Mouse (Mus musculus) lung, adult 2 months (tissue): ENCODE results near the gene Ntn1. TPM values are rescaled to one million over a fixed set of nuclear protein-coding genes. Genes with fewer than 3 reads are reported as not detected.

Experiments used
- DNase-seq: peaks from one replicate; pipeline ENCODE4 v3.0.0; 2022
- H3K4me1 ChIP-seq: fragments of 200-500 bp; 2 replicates; pipeline ENCODE4 v1.6.1; 2011; ENCODE audit warnings: low read length; ENCODE audit not compliant: control insufficient read depth, insufficient read depth
- H3K4me3 ChIP-seq: fragments of 200-500 bp; replicated peaks from 2 replicates; pipeline ENCODE3; 2011; ENCODE audit warnings: low read depth, mild to moderate bottlenecking, control low read depth, low read length; ENCODE audit errors: extremely low read depth
- CTCF ChIP-seq: fragments of 200-500 bp; IDR thresholded peaks from 2 replicates; pipeline ENCODE4 v1.5.1; 2011; ENCODE audit warnings: mild to moderate bottlenecking, low read length, control low read depth; ENCODE audit not compliant: insufficient read depth
- POLR2A ChIP-seq: fragments of 200-500 bp; IDR thresholded peaks from 2 replicates; pipeline ENCODE4 v1.6.1; 2011; ENCODE audit warnings: low read depth, mild to moderate bottlenecking, control low read depth, low read length, borderline replicate concordance; ENCODE audit errors: extremely low read depth
- WGBS: fragments of 180-500 bp; shearing (Covaris S2); methylation state at CpG from one replicate; pipeline ENCODE4 v1.1.7; 2018; 5-methylcytosine and 5-hydroxymethylcytosine counted together
- polyA plus RNA-seq: library from polyadenylated mRNA; depleted of rRNA; stranded (reverse); fragments of >200 nt; gene quantifications from 2 replicates; pipeline ENCODE4 v1.2.3, GENCODE M21; 2012

Ntn1 gene
- polyA plus RNA-seq, 1 experiment: 58.8 TPM

- no peak for TF ChIP-seq CTCF
- TF ChIP-seq POLR2A: no peak
These were observed 43.7 kb downstream of the Ntn1 start for GRCm38 (mm10) chr11:68356901-68357300.

GRCm38 (mm10) chr11:68355561-68355960, 45.1 kb downstream of the Ntn1 start:
- no peak overlapping the region for H3K4me3 ChIP-seq
- H3K4me1 ChIP-seq: no peaks in the 10 kb centered on the region; the same call in 1 of the 2 replicates
- WGBS: 66% methylated on average over 8 of the region's 8 CpGs
- DNase-seq: no peak
- TF ChIP-seq POLR2A (no peak), CTCF (no peak)

More at GRCm38 (mm10) chr11:68356901-68357300, 43.7 kb downstream of the Ntn1 start:
- no peak for DNase-seq
- 87% methylated on average over 8 of the region's 8 CpGs for WGBS
- Histone ChIP-seq H3K4me1 (no peaks in the 10 kb centered on the region; the same call in 1 of the 2 replicates), H3K4me3 (no peak overlapping the region)

- TF ChIP-seq POLR2A (no peak), CTCF (no peak)
- WGBS: 85% methylated on average over 3 of the region's 3 CpGs
- H3K4me3 ChIP-seq: no peak overlapping the region
These were observed 45.8 kb downstream of the Ntn1 start for GRCm38 (mm10) chr11:68354848-68355247.

GRCm38 (mm10) chr11:68352236-68352635, 48.4 kb downstream of the Ntn1 start:
- H3K4me3 ChIP-seq: no peak overlapping the region
- WGBS: 58% methylated on average over 6 of the region's 6 CpGs
- no peak for DNase-seq
- H3K4me1 ChIP-seq: no peaks in the 10 kb centered on the region; the same call in 1 of the 2 replicates
- TF ChIP-seq POLR2A (no peak), CTCF (no peak)

More at GRCm38 (mm10) chr11:68354848-68355247, 45.8 kb downstream of the Ntn1 start:
- no peak for DNase-seq
- H3K4me1 ChIP-seq: no peaks in the 10 kb centered on the region; the same call in 1 of the 2 replicates

GRCm38 (mm10) chr11:68348851-68349250, 51.8 kb downstream of the Ntn1 start:
- Histone ChIP-seq H3K4me1 (peaks cover 11% of the 10 kb centered on the region), H3K4me3 (no peak overlapping the region)
- TF ChIP-seq CTCF (no peak), POLR2A (no peak)
- WGBS: 93% methylated on average over 12 of the region's 12 CpGs
- DNase-seq: no peak

GRCm38 (mm10) chr11:68348083-68348482, 52.5 kb downstream of the Ntn1 start:
- Histone ChIP-seq H3K4me1 (peaks cover 12% of the 10 kb centered on the region), H3K4me3 (no peak overlapping the region)
- WGBS: 79% methylated on average over 6 of the region's 6 CpGs
- TF ChIP-seq POLR2A: no peak
- no peak for TF ChIP-seq CTCF
- DNase-seq: no peak

GRCm38 (mm10) chr11:68347508-68347907, 53.1 kb downstream of the Ntn1 start:
- H3K4me1 ChIP-seq: peaks cover 13% of the 10 kb centered on the region
- no peak for TF ChIP-seq CTCF
- no peak for TF ChIP-seq POLR2A
- 69% methylated on average over 5 of the region's 5 CpGs for WGBS
- no peak overlapping the region for H3K4me3 ChIP-seq
- no peak for DNase-seq

- Histone ChIP-seq H3K4me1 (peaks cover 25% of the 10 kb centered on the region), H3K4me3 (no peak overlapping the region)
- 61% methylated on average over 5 of the region's 5 CpGs for WGBS
- DNase-seq: no peak
- TF ChIP-seq CTCF: no peak
- TF ChIP-seq POLR2A: no peak
These were observed 54.5 kb downstream of the Ntn1 start for GRCm38 (mm10) chr11:68346099-68346498.

- WGBS: 38% methylated on average over 9 of the region's 9 CpGs
- TF ChIP-seq POLR2A: no peak
- no peak for TF ChIP-seq CTCF
- no peak for DNase-seq
- Histone ChIP-seq H3K4me3 (no peak overlapping the region), H3K4me1 (peaks cover 35% of the 10 kb centered on the region)
These were observed 56.4 kb downstream of the Ntn1 start for GRCm38 (mm10) chr11:68344221-68344620.

GRCm38 (mm10) chr11:68342761-68343160, 57.9 kb downstream of the Ntn1 start:
- peaks cover 35% of the 10 kb centered on the region for H3K4me1 ChIP-seq
- DNase-seq: no peak
- 88% methylated on average over 5 of the region's 5 CpGs for WGBS
- H3K4me3 ChIP-seq: no peak overlapping the region
- TF ChIP-seq CTCF (no peak), POLR2A (no peak)

GRCm38 (mm10) chr11:68342003-68342400, 58.6 kb downstream of the Ntn1 start:
- H3K4me3 ChIP-seq: no peak overlapping the region
- TF ChIP-seq POLR2A (no peak), CTCF (no peak)
- WGBS: 16% methylated on average over 5 of the region's 5 CpGs
- H3K4me1 ChIP-seq: peaks cover 35% of the 10 kb centered on the region
- peak; percentile 39 for DNase-seq
